16 mouse cellular contexts compared by ENCODE assay signal in genomic region chr6:39259129-39259528, GRCm38 (mm10). TPM values are rescaled to one million over a fixed set of nuclear protein-coding genes. Genes with fewer than 3 reads are reported as not detected.
DNase-seq lines count a peak whose midpoint lies in the region; ATAC-seq and TF ChIP-seq lines count a peak whose summit lies in the region.
"Had no signal": no experiment of that assay in that cellular context is flagged by ENCODE, and none has a peak within 500 bp of the region (broad histone marks: within the 10 kb centered on the region; RNA-seq: fewer than 3 reads in every experiment).

No protein-coding gene starts in this region.

- WGBS in stomach, embryonic 16.5 days, result 85% methylated on average over 1 of the region's 1 CpGs
- WGBS in stomach, postnatal 0 days, result 77% methylated on average over 1 of the region's 1 CpGs
- 83% methylated on average over 1 of the region's 1 CpGs for WGBS in kidney, embryonic 14.5 days
- WGBS in midbrain, embryonic 15.5 days, result 92% methylated on average over 1 of the region's 1 CpGs

- no peaks in the 10 kb centered on the region for H3K36me3 ChIP-seq in stomach, embryonic 16.5 days (ENCODE audit: control insufficient read depth, insufficient read depth, low read length)
- no peaks in the 10 kb centered on the region for H3K36me3 ChIP-seq in stomach, postnatal 0 days (ENCODE audit: control insufficient read depth, insufficient read depth, low read length)
- H3K36me3 ChIP-seq in kidney, embryonic 14.5 days (ENCODE audit: control insufficient read depth, insufficient read depth, low read length), result no peaks in the 10 kb centered on the region
- H3K36me3 ChIP-seq in midbrain, embryonic 15.5 days (replicated peaks), result no peaks in the 10 kb centered on the region
- H3K36me3 ChIP-seq: embryonic facial prominence, embryonic 15.5 days; heart, embryonic 10.5 days; limb, embryonic 13.5 days; lung, embryonic 15.5 days had no signal

- intact Hi-C loops in gastrocnemius, adult 2 months (cut with DNase I), result loop anchor here (5.0 kb wide), 1 partner anchor 52 kb away; the partner anchor contains the start of gene Kdm7a

- H3K4me2 ChIP-seq in stomach, embryonic 16.5 days (ENCODE audit: low read depth, low read length), result no peak overlapping the region
- no peak overlapping the region for H3K4me2 ChIP-seq in stomach, postnatal 0 days (replicated peaks; ENCODE audit: low read depth)
- no peak overlapping the region for H3K4me2 ChIP-seq in kidney, embryonic 14.5 days (replicated peaks; ENCODE audit: low read depth, low read length)
- H3K4me2 ChIP-seq in midbrain, embryonic 15.5 days, result no peak overlapping the region
- H3K4me2 ChIP-seq: embryonic facial prominence, embryonic 15.5 days; forebrain, embryonic 13.5 days; limb, embryonic 13.5 days; lung, embryonic 15.5 days; midbrain, embryonic 11.5 days had no signal

- H3K9me3 ChIP-seq in stomach, embryonic 16.5 days (replicated peaks; ENCODE audit: control insufficient read depth, low read length), result no peaks in the 10 kb centered on the region
- H3K9me3 ChIP-seq in stomach, postnatal 0 days (ENCODE audit: control insufficient read depth, low read length), result no peaks in the 10 kb centered on the region
- no peaks in the 10 kb centered on the region for H3K9me3 ChIP-seq in kidney, embryonic 14.5 days (ENCODE audit: control insufficient read depth, low read length)
- H3K9me3 ChIP-seq in midbrain, embryonic 15.5 days, result no peaks in the 10 kb centered on the region
- H3K9me3 ChIP-seq: embryonic facial prominence, embryonic 15.5 days; forebrain, embryonic 13.5 days; heart, embryonic 10.5 days; limb, embryonic 13.5 days; lung, embryonic 15.5 days had no signal

- H3K27me3 ChIP-seq in stomach, embryonic 16.5 days (ENCODE audit: control insufficient read depth, insufficient read depth, low read length), result no peaks in the 10 kb centered on the region
- no peaks in the 10 kb centered on the region for H3K27me3 ChIP-seq in stomach, postnatal 0 days (ENCODE audit: control insufficient read depth, insufficient read depth, low read length)
- peaks cover 7% of the 10 kb centered on the region for H3K27me3 ChIP-seq in kidney, embryonic 14.5 days (ENCODE audit: control insufficient read depth, insufficient read depth, low read length)
- H3K27me3 ChIP-seq in midbrain, embryonic 15.5 days (replicated peaks), result no peaks in the 10 kb centered on the region
- H3K27me3 ChIP-seq: embryonic facial prominence, embryonic 15.5 days; forebrain, embryonic 13.5 days; limb, embryonic 13.5 days; lung, embryonic 15.5 days had no signal

- H3K27ac ChIP-seq in gastrocnemius, adult 2 months, result peak overlapping the region; percentile 43
- H3K27ac ChIP-seq in stomach, embryonic 16.5 days (ENCODE audit: low read length), result 0 out of 2 replicates have a peak overlapping the region, but pooled peaks have one; percentile 14
- no peak overlapping the region for H3K27ac ChIP-seq in stomach, postnatal 0 days (replicated peaks)
- peak overlapping the region; percentile 60 for H3K27ac ChIP-seq in bone marrow macrophage, adult 2 months (ENCODE audit: insufficient read depth, low read depth, low read length)
- no peak overlapping the region for H3K27ac ChIP-seq in kidney, embryonic 14.5 days (ENCODE audit: low read depth, low read length)
- H3K27ac ChIP-seq in midbrain, embryonic 15.5 days, result no peak overlapping the region
- H3K27ac ChIP-seq: embryonic facial prominence, embryonic 15.5 days; forebrain, embryonic 13.5 days; heart, embryonic 10.5 days; limb, embryonic 13.5 days; lung, embryonic 15.5 days had no signal

- TF ChIP-seq CTCF in gastrocnemius, adult 2 months (IDR thresholded peaks at IDR 0.05), result no peak
- no peak for TF ChIP-seq CTCF in stomach, postnatal 0 days (IDR thresholded peaks at IDR 0.05; ENCODE audit: low read depth)
- no peak for TF ChIP-seq CTCF in bone marrow macrophage, adult 2 months (IDR thresholded peaks at IDR 0.05; ENCODE audit: low read depth, low read length)

- no peak overlapping the region for H3K9ac ChIP-seq in stomach, embryonic 16.5 days (ENCODE audit: low read length)
- H3K9ac ChIP-seq in stomach, postnatal 0 days (ENCODE audit: low read length), result no peak overlapping the region
- H3K9ac ChIP-seq in kidney, embryonic 14.5 days (ENCODE audit: low read depth, low read length), result no peak overlapping the region
- no peak overlapping the region for H3K9ac ChIP-seq in midbrain, embryonic 15.5 days
- H3K9ac ChIP-seq: embryonic facial prominence, embryonic 15.5 days; forebrain, embryonic 13.5 days; limb, embryonic 13.5 days; lung, embryonic 15.5 days had no signal

- ATAC-seq in stomach, embryonic 16.5 days (ENCODE audit: insufficient read depth, low FRiP score), result no peak
- ATAC-seq in stomach, postnatal 0 days (ENCODE audit: low FRiP score, low TSS enrichment), result no peak
- peak; percentile 68 for ATAC-seq in neutrophil, adult 5-6 weeks (ENCODE audit: extremely low read depth, insufficient number of reproducible peaks, low FRiP score, poor library complexity, severe bottlenecking)
- ATAC-seq in kidney, embryonic 14.5 days (ENCODE audit: low FRiP score, low TSS enrichment), result no peak
- no peak for ATAC-seq in midbrain, embryonic 15.5 days (replicated peaks)
- ATAC-seq: forebrain, embryonic 13.5 days had no signal

- no peak for DNase-seq in gastrocnemius, adult 2 months
- no peak for DNase-seq in gastrocnemius, postnatal 4 days (ENCODE audit: low spot score in 2 of 2)
- no peak for DNase-seq in stomach, postnatal 0 days (ENCODE audit: low spot score)
- DNase-seq: cerebellum, adult 18-20 months; kidney, postnatal 4 days had no signal

- H3K4me1 ChIP-seq in stomach, embryonic 16.5 days (ENCODE audit: control insufficient read depth, insufficient read depth, low read length), result peaks cover 7% of the 10 kb centered on the region
- H3K4me1 ChIP-seq in stomach, postnatal 0 days (replicated peaks; ENCODE audit: control insufficient read depth, insufficient read depth), result no peaks in the 10 kb centered on the region
- peaks cover 33% of the 10 kb centered on the region for H3K4me1 ChIP-seq in bone marrow macrophage, adult 2 months (ENCODE audit: control insufficient read depth, insufficient read depth, low read length)
- H3K4me1 ChIP-seq in kidney, embryonic 14.5 days (ENCODE audit: control insufficient read depth, insufficient read depth, low read length), result peaks cover 10% of the 10 kb centered on the region; the same call in 1 of the 2 replicates
- peaks cover 20% of the 10 kb centered on the region for H3K4me1 ChIP-seq in midbrain, embryonic 15.5 days

- no peak for TF ChIP-seq EP300 in stomach, postnatal 0 days (optimal IDR thresholded peaks at IDR 0.05)

- H3K4me3 ChIP-seq in gastrocnemius, adult 2 months, result no peak overlapping the region
- no peak overlapping the region for H3K4me3 ChIP-seq in stomach, embryonic 16.5 days (replicated peaks; ENCODE audit: low read length)
- H3K4me3 ChIP-seq in stomach, postnatal 0 days (ENCODE audit: low read depth, low read length), result no peak overlapping the region
- H3K4me3 ChIP-seq in bone marrow macrophage, adult 2 months (ENCODE audit: insufficient read depth, low read length), result no peak overlapping the region
- H3K4me3 ChIP-seq in kidney, embryonic 14.5 days (ENCODE audit: low read length), result no peak overlapping the region
- H3K4me3 ChIP-seq in midbrain, embryonic 15.5 days, result no peak overlapping the region
- H3K4me3 ChIP-seq: embryonic facial prominence, embryonic 15.5 days; forebrain, embryonic 13.5 days; heart, embryonic 10.5 days; limb, embryonic 13.5 days; lung, embryonic 15.5 days had no signal

- no peak for TF ChIP-seq POLR2A in bone marrow macrophage, adult 2 months (IDR thresholded peaks at IDR 0.05; ENCODE audit: borderline replicate concordance, low read depth, low read length)

RNA-seq across cellular contexts. Expression of gene Kdm7a, which starts 52.5 kb away (rescaled TPM):
- total RNA-seq in gastrocnemius, adult 2 months (2021), result 10 to 100 TPM; 23.6 to 28.2 TPM
- total RNA-seq in gastrocnemius, postnatal 4 days (2021), result 10 to 100 TPM; 13.4 to 14.6 TPM
- 5.6 and 6.6 TPM in 2 replicates for polyA plus RNA-seq in stomach, embryonic 16.5 days (2015; fragmentation: Nextera tagmentation; extraction: Ambion mirVana)
- polyA plus RNA-seq in stomach, postnatal 0 days (2015; fragmentation: Nextera tagmentation; extraction: Ambion mirVana), result 2.5 and 2.6 TPM in 2 replicates
- 26.3 and 29.3 TPM in 2 replicates for polyA plus RNA-seq in bone marrow macrophage, adult 2 months (2012; ENCODE audit: insufficient read depth, insufficient read length, missing spikeins)
- 187 and 199 TPM in 2 replicates for total RNA-seq in neutrophil, adult 5-6 weeks (2017)
- polyA plus RNA-seq in kidney, embryonic 14.5 days (2014; fragmentation: Nextera tagmentation; extraction: Ambion mirVana), result 5.2 and 7.9 TPM in 2 replicates
- polyA plus RNA-seq in midbrain, embryonic 15.5 days (2015; fragmentation: Nextera tagmentation; extraction: Ambion mirVana), result 6.5 and 6.8 TPM in 2 replicates

Comparison
In these comparisons a context has a peak if more than half of its experiments do, and no peak if none do; other contexts are left out.
1. H3K27ac ChIP-seq: peak in gastrocnemius, adult 2 months (single experiment), stomach, embryonic 16.5 days (single experiment) and bone marrow macrophage, adult 2 months (single experiment); none in stomach, postnatal 0 days (single experiment), kidney, embryonic 14.5 days (single experiment) and midbrain, embryonic 15.5 days (single experiment).